Mouse (Mus musculus) midbrain, embryonic 16.5 days (tissue): ENCODE measurements around the gene Rnf149. TPM values are rescaled to one million over a fixed set of nuclear protein-coding genes. Genes with fewer than 3 reads are reported as not detected.

Experiments
- ATAC-seq: fragments of 200-750 bp; cut with Nextera tagmentation; 2 replicates; pipeline ENCODE4 v1.8.0; 2017; ENCODE audit warnings: moderate TSS enrichment
- H3K27ac ChIP-seq: fragments of 300-500 bp; sonication (generic); 2 replicates; pipeline ENCODE4 v1.5.1; 2014; ENCODE audit warnings: mild to moderate bottlenecking, low read length, mixed read lengths
- H3K27me3 ChIP-seq: fragments of 300-500 bp; sonication (generic); 2 replicates; pipeline ENCODE4 v1.6.1; 2014; ENCODE audit warnings: low read depth, low read length, mixed read lengths; ENCODE audit not compliant: control insufficient read depth, insufficient read depth
- H3K36me3 ChIP-seq: fragments of 300-500 bp; sonication (generic); 2 replicates; pipeline ENCODE4 v1.6.1; 2014; ENCODE audit warnings: mild to moderate bottlenecking, low read length, moderate library complexity, mixed read lengths; ENCODE audit not compliant: control insufficient read depth, insufficient read depth
- H3K4me1 ChIP-seq: fragments of 300-500 bp; sonication (generic); 2 replicates; pipeline ENCODE4 v1.6.1; 2014; ENCODE audit warnings: mild to moderate bottlenecking, low read length, mixed read lengths; ENCODE audit not compliant: control insufficient read depth, insufficient read depth
- H3K4me2 ChIP-seq: fragments of 300-500 bp; sonication (generic); 2 replicates; pipeline ENCODE4 v1.6.1; 2014; ENCODE audit warnings: mild to moderate bottlenecking, low read length, mixed read lengths
- H3K4me3 ChIP-seq: fragments of 300-500 bp; sonication (generic); 2 replicates; pipeline ENCODE4 v1.5.1; 2014; ENCODE audit warnings: low read depth, mild to moderate bottlenecking, low read length, moderate library complexity, mixed read lengths
- H3K9ac ChIP-seq: fragments of 300-500 bp; sonication (generic); 2 replicates; pipeline ENCODE4 v1.6.1; 2014; ENCODE audit warnings: low read depth, low read length, mixed read lengths
- H3K9me3 ChIP-seq: fragments of 300-500 bp; sonication (generic); replicated peaks from 2 replicates; pipeline ENCODE4 v1.6.1; 2014; ENCODE audit warnings: mild to moderate bottlenecking, low read length, mixed read lengths; ENCODE audit not compliant: control insufficient read depth, poor library complexity, severe bottlenecking
- WGBS: fragments of 180-500 bp; shearing (Covaris S2); extraction: QIAGEN DNeasy Blood & Tissue Kit; methylation state at CpG from one replicate; pipeline ENCODE4 v1.1.7; 2014; 5-methylcytosine and 5-hydroxymethylcytosine counted together
- polyA plus RNA-seq: library from polyadenylated mRNA; unstranded; fragments of >200 nt; fragmentation: Nextera tagmentation; extraction: Ambion mirVana; gene quantifications from 2 replicates; pipeline ENCODE4 v1.2.1, GENCODE M21; 2015

The Rnf149 gene
- polyA plus RNA-seq, result 18.2 and 21.8 TPM in 2 replicates

DNA sequence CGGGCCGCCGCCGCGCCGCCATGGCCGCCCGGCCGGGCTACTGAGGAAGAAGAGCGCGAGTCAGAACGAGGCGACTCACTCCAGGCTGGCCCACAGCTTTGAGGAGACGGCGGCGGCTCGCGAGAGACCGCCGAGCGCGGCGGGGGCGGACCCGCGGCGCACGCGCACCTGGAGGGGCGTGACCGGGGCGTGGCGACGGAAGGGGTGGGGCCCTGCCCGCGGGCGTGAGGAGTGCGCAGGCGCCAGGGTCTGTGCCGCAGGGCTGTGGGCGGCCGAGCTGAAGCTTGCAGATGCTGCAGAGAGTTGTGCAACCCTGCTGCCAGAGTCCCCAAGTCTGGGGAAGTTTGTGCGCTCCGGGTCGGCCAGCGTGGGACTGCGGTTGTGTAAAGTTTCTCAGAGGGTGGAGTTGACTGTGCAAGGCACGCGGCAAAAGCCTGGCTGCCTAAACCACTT is at the start of gene Rnf149:
Rnf149 (minus strand) TSS at position 153 of the 453 bp plus-strand sequence.
- 0% methylated on average over 35 of the region's 49 CpGs for WGBS
- peak within 1 kb of the TSS; percentile 91 for H3K4me3 ChIP-seq
- peak; percentile 95 for ATAC-seq
- H3K4me1 ChIP-seq, result peaks cover 18% of the 10 kb centered on the region
- peak within 1 kb of the TSS; percentile 98 for H3K27ac ChIP-seq
- H3K27me3 ChIP-seq, result no peaks in the 10 kb centered on the region
- no peaks in the 10 kb centered on the region for H3K36me3 ChIP-seq
- H3K4me2 ChIP-seq, result peak within 1 kb of the TSS; percentile 72
- H3K9me3 ChIP-seq, result no peaks in the 10 kb centered on the region
- H3K9ac ChIP-seq, result peak within 1 kb of the TSS; percentile 93

DNA sequence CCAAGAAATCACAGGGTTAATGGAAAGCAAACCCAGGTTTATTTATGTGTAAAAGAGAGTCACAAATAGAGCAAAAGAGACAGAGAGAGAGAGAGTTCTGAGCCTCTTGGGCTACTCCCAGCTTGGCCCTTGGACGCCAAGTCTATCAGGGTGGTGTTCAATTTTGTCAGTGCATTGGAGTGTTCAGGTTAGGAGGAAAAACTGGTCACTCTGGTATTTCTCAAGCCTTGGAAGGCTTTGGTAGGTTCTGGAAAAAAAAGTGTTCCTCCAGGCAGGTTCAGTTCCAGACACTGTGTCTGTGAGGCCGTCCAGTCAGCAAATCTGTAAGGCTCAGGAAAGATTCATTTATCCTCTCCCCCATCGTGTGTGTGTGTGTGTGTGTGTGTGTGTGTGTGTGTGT is 48.3 kb upstream of the Rnf149 start:
- H3K9ac ChIP-seq, result no peak overlapping the region
- H3K4me1 ChIP-seq, result no peaks in the 10 kb centered on the region
- 57% methylated on average over 3 of the region's 3 CpGs for WGBS
- 0 out of 2 replicates have a peak, but pooled peaks cover 4% of the 10 kb centered on the region for H3K9me3 ChIP-seq
- no peak for ATAC-seq
- no peak overlapping the region for H3K4me3 ChIP-seq
- no peak overlapping the region for H3K4me2 ChIP-seq
- no peaks in the 10 kb centered on the region for H3K36me3 ChIP-seq
- no peak overlapping the region for H3K27ac ChIP-seq
- no peaks in the 10 kb centered on the region for H3K27me3 ChIP-seq

DNA sequence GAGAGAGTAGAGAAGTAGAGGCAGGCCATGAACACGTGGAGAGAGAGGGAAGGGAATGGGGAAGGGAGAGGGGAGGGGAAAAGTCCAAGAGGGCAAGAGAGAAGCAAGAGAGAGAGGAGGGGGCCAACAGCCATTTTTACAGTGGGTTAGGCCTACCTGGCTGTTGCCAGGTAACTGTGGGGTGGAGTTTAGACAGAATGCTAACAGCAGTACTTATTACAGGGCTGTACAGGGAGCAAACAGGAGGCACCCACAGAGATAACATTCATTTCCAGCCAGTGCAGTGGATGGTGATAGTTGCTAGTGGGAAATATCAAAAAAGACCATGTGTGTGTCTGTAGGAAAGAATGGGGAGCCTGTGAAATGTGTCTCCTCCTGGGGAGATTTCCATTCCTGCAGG is 46.5 kb upstream of the Rnf149 start:
- ATAC-seq, result no peak
- Histone ChIP-seq H3K36me3 (no peaks in the 10 kb centered on the region), H3K9me3 (0 out of 2 replicates have a peak, but pooled peaks cover 5% of the 10 kb centered on the region), H3K4me3 (no peak overlapping the region), H3K9ac (no peak overlapping the region), H3K4me2 (no peak overlapping the region), H3K27me3 (no peaks in the 10 kb centered on the region), H3K27ac (no peak overlapping the region), H3K4me1 (no peaks in the 10 kb centered on the region)
- WGBS, result 71% methylated on average over 1 of the region's 1 CpGs

DNA sequence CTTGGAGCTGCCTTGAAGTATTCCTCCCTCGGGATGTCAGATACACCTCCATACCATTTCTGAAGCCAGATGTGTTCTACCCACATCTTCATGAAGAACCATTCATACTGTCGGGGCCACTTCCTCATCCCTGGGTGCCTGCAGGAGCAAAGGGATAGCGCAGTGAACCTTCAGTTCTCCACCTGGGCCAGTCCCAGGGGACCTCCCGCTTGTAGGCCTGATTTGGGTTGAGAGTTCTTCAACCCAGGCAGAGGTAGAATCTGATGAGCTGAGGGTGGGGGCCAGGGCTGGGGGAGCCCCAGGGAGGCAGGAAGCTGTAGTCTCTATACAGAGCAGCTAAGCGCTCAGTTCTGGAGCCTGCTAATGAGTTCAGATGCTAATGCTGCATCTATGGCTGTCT is 45.9 kb upstream of the Rnf149 start:
- Histone ChIP-seq H3K27me3 (no peaks in the 10 kb centered on the region), H3K9ac (no peak overlapping the region), H3K4me3 (no peak overlapping the region), H3K9me3 (0 out of 2 replicates have a peak, but pooled peaks cover 5% of the 10 kb centered on the region), H3K36me3 (no peaks in the 10 kb centered on the region), H3K27ac (no peak overlapping the region), H3K4me1 (peaks cover 2% of the 10 kb centered on the region), H3K4me2 (no peak overlapping the region)
- no peak for ATAC-seq
- WGBS, result 93% methylated on average over 5 of the region's 5 CpGs

DNA sequence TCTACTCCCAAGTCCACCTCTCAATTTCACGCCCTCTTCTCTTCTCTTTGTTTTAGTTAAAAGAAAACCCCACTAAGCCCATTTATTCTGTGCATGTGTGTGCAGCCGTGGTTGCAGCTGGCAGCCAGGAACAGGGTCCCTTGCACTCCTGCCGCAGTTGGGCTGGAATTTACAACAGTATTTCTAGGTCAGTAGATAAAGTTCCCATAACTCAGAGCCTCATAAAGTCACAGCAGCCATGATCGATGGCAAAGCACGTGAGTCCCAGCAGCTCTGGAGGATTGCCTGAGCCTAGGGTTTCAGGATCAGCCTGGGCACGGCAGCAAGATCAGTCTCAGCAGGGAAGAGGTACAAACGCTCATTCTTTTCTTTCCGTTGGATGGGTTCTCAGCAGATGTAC is 41.3 kb upstream of the Rnf149 start:
- Histone ChIP-seq H3K27me3 (no peaks in the 10 kb centered on the region), H3K9me3 (0 out of 2 replicates have a peak, but pooled peaks cover 5% of the 10 kb centered on the region), H3K36me3 (no peaks in the 10 kb centered on the region), H3K27ac (no peak overlapping the region), H3K9ac (no peak overlapping the region), H3K4me3 (no peak overlapping the region), H3K4me2 (no peak overlapping the region), H3K4me1 (peaks cover 2% of the 10 kb centered on the region)
- no peak for ATAC-seq
- 31% methylated on average over 8 of the region's 8 CpGs for WGBS

DNA sequence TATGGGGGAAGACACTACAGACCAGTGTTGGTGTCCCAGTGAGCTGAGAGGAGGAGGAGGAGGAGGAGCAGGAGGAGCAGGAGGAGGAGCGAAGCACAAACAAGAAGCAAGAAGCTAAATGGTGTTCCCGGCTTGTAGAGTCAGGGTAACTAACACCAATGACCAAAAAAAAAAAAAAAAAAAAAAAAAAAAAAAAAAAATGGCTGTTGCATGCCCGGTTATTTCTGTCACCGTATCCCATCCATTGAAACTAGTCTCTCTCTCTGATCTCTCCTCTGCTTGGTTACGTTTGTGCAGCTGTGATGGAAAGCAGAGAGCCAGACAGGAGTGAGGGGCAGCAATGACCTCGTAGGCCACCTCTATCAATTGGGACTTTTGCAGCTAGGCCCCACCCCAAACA is 38.3 kb upstream of the Rnf149 start:
- no peak overlapping the region for H3K9ac ChIP-seq
- H3K27me3 ChIP-seq, result no peaks in the 10 kb centered on the region
- peaks cover 2% of the 10 kb centered on the region for H3K4me1 ChIP-seq
- H3K4me2 ChIP-seq, result no peak overlapping the region
- no peak overlapping the region for H3K27ac ChIP-seq
- no peak overlapping the region for H3K4me3 ChIP-seq
- no peak for ATAC-seq
- H3K36me3 ChIP-seq, result no peaks in the 10 kb centered on the region
- H3K9me3 ChIP-seq, result 0 out of 2 replicates have a peak, but pooled peaks cover 1% of the 10 kb centered on the region
- 82% methylated on average over 6 of the region's 6 CpGs for WGBS

DNA sequence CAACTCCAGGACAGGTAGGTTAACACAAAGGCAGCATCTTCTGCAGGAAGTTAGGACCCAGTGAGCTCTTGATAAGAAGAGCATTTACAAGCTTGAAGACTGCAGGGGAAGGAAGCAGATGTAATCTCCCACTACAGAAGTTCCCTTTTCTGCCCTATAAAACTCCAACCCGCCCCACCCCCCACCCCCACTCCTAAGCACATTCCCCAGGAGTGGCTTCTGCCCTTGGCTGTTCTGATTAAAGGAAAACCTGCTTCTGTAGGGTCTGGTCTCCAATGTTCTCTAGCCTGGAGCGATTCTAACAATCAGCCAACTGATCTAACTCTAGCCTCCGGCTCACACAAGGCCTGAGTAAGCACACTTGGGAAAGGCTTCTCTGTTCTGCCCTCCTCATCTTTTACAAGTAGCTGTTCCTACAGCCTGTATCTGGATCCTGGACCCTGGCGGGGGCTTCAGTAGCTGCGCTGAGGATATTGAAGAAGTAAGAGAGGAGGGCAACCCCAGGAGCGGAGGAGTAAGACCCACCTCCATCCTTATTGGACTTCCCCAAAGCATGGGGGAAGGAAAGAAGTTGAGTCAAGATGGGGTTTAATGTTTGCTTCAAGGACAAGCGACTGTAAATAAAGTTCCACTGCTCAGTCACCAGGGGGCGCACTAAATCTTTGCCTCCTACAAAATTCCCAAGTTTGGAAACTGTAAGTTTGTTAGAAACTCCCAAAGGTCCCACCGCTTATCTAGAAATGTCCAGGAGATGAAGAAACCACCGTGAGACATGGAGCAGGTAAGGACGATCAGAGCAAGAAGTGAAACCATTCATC is 37.5 kb upstream of the Rnf149 start:
- peak; percentile 64 for ATAC-seq
- H3K9me3 ChIP-seq, result no peaks in the 10 kb centered on the region
- no peak overlapping the region for H3K4me3 ChIP-seq

DNA sequence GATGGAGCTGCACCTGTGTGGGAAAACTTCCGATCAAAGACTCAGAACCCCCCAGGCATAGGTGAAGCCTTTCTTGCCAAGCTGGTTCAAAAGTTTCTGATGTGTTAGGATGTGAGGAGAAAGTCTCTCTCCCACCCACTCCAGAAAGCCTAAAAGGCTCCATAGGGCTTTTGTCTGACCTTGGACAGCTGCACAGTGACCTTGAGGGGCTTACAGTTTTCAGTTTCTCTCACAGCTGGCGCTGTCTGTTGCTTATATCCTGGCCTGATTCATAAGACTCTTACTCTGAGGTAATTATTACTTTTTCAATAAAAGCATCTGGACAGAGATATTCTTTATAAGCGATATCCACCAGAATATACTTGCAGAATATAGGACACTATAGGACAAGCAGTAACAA is 35.9 kb upstream of the Rnf149 start:
- H3K4me3 ChIP-seq, result no peak overlapping the region
- H3K4me2 ChIP-seq, result no peak overlapping the region
- no peaks in the 10 kb centered on the region for H3K4me1 ChIP-seq
- H3K27ac ChIP-seq, result no peak overlapping the region
- H3K9ac ChIP-seq, result no peak overlapping the region
- no peaks in the 10 kb centered on the region for H3K36me3 ChIP-seq
- no peaks in the 10 kb centered on the region for H3K9me3 ChIP-seq
- H3K27me3 ChIP-seq, result no peaks in the 10 kb centered on the region
- WGBS, result 91% methylated on average over 3 of the region's 3 CpGs
- ATAC-seq, result no peak

More for the DNA sequence above, 37.5 kb upstream of the Rnf149 start:
- Histone ChIP-seq H3K9ac (no peak overlapping the region), H3K27ac (no peak overlapping the region), H3K4me1 (peaks cover 2% of the 10 kb centered on the region), H3K27me3 (no peaks in the 10 kb centered on the region), H3K36me3 (no peaks in the 10 kb centered on the region), H3K4me2 (no peak overlapping the region)
- WGBS, result 26% methylated on average over 11 of the region's 11 CpGs

DNA sequence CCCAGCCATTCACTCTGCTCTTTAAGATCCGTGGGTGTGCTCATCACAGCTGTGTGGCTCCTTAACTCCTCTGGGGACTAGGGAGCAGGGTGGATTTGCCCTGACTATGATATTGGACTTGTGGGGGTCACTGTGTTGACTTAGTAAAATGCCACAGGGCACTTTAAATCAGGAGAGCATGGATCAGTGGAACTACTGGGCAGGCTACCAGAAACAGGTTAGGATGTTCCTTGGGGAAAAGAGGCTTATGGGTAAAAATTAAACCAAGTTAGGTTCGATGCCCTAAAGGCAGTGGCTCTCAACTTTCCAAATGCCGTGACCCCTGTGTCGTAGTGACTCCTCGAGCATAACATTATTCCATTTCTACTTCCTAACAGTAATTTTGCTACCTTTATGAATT is 35.3 kb upstream of the Rnf149 start:
- H3K36me3 ChIP-seq, result no peaks in the 10 kb centered on the region
- no peak overlapping the region for H3K4me2 ChIP-seq
- no peak overlapping the region for H3K4me3 ChIP-seq
- H3K9ac ChIP-seq, result no peak overlapping the region
- ATAC-seq, result no peak
- no peaks in the 10 kb centered on the region for H3K9me3 ChIP-seq
- H3K27ac ChIP-seq, result no peak overlapping the region
- 74% methylated on average over 5 of the region's 5 CpGs for WGBS
- H3K4me1 ChIP-seq, result no peaks in the 10 kb centered on the region
- no peaks in the 10 kb centered on the region for H3K27me3 ChIP-seq
